Mouse (Mus musculus): ENCODE measurements at regions not wholly inside any gene's neighbourhood (a gene's known extent, or its start where the extent isn't known, plus 50 kb on each side); places are given as distances from the start of the nearest gene placed in this dataset.

DNA sequence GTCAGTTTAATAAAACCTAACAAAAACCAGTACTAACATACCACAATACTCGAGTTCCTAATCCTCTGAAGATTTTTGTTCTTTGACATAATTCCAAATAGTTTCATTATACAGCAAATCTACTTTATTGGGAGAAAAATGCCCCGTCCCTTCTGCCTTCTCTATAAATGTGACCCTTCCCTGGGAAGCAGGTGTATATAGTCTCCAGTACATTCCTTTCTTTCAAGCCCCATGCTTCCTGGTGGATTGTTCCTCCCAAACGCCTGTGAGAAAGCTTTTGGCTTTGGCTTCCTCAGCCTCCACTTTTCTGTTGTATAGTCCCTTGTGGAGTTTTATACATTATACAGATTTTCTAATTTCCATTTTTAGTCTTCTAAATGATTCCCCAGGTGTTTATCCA lies 1001.8 kb upstream of the Tenm3 start:
- no peak for DNase-seq

DNA sequence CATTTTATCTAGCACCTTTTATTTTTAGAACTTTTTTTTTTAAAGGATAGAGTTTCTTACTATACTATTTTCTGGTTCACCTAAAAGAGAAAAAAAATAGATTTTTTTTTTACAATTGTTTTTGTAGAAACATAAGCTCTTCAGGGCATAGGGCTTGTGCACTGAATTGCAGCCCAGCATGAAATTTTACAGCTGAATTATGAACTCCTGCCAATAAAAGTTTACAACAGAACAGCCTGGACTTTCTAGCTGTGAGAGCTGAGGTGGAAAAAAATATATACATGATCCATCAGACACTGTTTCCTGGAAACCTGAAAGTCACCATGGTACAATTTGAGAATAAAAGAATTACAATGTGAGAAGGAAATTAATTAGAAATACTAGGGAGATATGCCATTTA lies 988.2 kb upstream of the Tenm3 start:
- no peak for DNase-seq

DNA sequence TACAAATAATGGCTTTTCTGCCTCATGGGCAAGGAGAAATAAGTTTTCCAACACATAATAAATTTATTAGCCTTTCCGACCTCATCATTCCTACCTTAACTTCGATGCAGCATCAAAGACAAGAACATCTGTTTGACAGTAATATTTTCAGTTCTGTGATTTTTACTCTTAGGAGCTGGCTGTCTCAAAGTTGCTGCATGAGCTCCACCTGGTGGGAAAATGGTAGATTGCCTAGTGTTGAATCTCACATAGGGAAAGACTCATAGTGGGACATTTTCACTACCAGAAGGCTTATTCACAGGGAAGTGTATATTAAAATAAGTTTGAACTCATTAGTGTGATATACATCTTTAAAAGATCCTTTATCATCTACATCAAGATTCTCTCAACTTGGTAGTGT lies 985.6 kb upstream of the Tenm3 start:
- DNase-seq: no peak

DNA sequence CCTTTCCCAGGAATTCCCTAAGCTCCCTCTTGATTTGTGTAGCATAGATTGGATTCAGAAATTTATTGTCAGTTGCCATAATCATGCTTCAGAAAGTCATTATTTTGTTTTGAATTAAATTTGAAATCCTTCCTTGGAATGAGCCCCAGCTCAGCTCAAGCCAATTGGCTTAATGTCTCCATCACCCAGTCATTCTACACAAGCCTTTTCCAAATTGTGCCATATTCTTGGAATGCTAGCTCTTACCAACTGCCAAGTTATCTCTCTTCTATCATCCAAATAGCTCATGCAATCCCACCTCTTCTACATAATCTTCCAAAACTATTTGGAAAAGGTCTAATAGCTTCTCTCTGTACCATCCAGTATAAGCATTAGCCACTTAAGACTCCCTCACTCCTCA lies 982.5 kb upstream of the Tenm3 start:
- DNase-seq: no peak

DNA sequence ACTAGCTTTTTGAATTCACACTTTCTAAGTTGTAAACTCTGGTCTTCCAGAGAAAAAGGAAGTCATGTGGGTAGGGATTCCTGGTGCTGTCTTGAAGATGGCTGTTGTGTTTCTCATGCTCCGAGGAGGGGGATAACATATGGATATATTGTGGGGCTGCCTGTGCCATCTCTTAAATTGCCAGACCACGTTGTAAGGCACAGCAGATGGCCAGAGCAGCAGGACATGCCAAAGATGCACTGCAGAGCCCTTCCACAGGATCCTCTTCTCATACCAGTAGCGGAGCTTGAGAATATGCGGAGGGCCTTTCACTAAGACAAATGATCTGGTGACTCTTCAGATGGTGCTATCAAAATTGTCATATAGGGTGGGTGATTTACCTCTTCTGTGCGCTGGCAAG lies 981.2 kb upstream of the Tenm3 start:
- no peak for DNase-seq

DNA sequence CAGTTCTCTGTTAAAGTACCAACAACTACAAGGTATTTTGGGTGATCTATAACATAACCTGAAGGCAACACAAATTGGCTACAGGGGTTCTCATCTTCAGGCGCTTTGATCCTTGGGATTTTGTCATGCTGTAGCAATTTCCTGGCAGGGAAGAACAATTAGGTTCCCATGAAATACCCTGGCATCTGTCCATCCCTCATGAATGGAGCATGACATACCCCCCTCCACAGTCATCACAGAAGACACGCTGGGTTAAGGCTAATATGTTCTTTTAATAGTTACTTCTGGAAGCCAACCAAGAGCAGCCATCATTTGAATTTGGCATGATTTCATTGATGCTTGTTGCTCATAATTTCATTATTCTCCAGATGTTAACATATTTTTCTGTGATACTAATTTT lies 979.0 kb upstream of the Tenm3 start:
- DNase-seq: no peak

DNA sequence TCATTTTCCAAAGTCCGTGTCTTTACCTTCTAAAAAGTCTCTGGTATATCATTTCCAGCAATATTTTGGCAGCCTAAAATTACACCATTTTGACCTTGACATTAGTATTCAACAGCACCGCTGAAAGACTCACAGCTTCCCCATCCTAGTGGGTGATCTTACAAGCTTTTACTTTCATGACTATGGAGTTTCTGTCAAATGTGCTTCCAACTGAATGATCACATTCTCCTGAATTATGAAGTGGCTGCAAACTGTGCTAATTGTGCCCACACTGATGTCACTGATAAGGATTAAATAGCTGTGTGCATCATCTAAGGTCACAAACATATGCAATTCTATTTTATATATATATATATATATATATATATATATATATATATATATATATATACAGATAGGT lies 955.5 kb upstream of the Tenm3 start:
- no peak for DNase-seq

DNA sequence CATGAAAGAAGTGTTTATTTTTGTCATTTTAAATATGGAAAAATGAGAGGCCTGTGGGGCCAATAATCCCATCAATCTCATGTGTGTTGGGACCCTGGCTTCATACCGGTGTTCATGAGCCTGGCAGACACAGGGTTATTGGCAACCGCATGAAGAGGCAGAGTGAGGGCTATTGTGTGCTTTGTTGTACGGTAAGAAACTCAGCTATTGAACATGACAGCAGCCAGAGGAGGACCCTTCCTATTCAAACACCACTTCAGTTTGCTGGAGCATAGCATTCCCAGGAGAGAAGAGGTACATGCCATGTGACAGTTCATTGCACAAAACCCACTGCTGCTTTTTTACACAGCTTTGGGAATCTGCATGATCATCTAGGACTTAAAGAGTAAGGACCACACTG lies 953.0 kb upstream of the Tenm3 start:
- DNase-seq: no peak

DNA sequence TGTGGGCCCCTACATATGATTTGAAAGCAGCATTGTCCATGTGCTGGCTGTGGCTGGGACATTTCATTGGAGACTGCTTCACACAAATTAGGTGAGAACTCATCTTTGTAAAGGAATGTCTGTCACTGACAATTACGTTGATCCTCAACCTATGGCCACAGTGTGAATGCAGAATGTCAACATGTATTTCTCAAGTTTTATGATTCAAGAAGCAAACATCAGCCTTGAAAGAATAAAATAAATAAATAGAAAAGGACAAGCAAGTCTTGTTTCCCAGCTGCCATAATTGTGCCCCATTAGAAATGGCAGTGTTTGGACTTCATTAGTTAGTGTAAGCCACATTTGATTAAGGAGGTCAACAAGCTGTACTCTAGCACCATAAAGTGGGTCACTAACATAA lies 950.7 kb upstream of the Tenm3 start:
- no peak for DNase-seq

DNA sequence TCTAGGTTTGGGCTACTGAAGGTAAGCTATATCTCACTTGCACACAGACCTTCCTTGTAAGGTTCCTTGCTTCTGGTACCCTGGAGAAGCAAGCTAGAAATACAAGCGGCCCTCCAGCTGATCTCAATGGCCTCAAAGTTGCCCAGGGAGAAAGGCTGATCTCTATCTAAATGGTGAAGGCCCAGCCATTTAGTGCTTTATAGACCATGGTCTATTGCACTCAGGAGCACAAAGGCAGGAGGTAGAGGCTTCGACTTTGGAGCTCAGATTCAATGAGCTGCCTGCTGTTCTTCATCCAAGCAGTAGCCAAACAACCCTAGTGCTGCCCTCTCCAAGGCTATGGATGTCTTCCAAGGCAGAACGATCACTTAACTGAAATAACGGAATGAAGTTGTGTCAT lies 926.1 kb upstream of the Tenm3 start:
- DNase-seq: no peak

DNA sequence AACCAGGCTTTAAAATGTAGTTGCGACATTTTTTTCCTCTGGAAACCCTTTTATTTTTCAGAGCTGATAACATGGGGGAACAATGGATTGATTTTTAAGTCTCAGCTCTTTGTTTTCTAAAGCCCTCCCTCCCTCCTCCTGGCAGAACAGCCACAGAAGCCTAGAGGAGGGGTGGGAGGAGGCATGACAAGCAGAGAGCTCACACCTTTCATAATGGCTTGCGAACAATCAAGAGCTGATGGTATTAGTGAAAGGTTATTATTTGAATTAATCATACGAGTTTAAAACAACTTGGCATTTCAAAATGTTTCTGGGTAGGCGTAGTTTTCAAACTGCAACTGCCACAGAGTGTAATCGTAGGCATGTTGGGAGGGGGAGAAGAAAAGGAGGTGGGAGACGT lies 894.3 kb upstream of the Tenm3 start:
- DNase-seq: no peak

DNA sequence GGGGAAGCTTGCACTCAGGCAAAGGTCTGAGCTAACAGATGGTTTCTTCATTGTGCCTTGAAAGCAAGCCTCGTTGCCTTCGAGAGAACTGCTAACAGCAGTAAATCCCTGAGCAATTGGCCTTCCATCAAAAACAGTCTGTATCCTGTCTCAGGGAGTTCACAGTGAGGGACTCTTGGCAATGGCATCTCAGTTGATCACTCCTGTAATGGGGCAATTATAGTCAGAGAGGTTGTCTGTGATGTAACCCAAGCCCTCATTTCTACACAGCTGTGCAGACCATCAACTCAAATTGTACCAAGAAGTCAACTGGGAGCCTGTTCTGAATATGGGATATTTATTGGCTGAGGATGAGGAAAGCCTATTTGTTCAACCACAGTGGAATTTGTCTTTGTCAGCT lies 885.4 kb upstream of the Tenm3 start:
- DNase-seq: no peak

DNA sequence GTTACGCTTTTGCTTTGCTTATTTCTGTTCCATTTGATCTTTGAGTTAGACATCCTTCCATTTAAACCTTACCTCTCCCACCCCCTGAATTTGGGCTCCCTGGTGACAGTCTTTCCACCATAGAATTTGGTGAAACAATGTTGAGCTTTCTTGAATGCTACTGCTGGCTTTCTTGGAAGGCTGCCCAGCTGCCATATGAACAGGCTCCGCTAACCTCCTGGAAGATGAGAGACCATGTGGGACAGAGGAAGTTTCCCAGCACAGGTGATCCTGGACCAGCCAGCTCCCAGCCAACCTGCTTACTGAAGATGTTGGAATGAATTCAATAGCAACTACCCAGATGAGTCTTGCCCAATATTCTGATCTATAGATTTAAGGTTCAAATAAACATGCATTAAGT lies 868.6 kb upstream of the Tenm3 start:
- peak; percentile 4 for DNase-seq

DNA sequence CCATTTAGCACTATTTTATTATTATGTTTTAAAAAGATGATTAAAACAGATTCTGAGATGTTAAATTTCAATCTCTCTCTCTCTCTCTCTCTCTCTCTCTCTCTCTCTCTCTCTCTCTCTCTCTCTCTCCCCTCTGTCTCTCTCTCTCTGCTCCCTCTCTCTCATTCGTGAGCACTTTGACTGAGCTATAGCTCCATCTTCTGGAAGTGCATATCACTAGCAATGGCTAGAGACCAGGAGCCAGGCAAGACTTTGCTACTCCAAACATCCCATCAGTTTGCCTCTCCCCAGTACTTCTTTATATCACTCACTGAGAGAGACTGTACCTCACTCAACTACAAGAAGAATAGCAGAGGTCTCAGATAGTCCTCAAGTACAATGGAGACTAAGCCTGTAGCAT lies 865.0 kb upstream of the Tenm3 start:
- DNase-seq: no peak

DNA sequence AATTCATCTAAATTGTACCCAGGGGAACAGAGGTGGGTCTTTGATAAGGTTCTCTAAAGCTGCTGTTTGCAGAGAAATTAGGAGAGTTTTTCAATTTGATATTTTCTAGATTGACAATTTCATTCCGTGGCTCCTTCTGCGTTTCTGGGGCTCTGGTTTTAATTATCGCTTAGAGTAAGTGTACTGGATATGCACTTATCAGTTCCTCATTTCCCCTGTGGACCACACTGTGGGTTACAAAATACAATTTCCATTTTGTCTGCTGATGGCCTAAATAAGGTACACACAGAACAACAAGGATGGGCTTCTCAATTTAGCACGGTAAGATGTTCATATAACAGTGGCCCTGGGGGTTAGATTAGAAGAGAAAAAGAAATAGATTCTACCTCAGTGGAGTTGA lies 855.3 kb upstream of the Tenm3 start:
- DNase-seq: no peak

DNA sequence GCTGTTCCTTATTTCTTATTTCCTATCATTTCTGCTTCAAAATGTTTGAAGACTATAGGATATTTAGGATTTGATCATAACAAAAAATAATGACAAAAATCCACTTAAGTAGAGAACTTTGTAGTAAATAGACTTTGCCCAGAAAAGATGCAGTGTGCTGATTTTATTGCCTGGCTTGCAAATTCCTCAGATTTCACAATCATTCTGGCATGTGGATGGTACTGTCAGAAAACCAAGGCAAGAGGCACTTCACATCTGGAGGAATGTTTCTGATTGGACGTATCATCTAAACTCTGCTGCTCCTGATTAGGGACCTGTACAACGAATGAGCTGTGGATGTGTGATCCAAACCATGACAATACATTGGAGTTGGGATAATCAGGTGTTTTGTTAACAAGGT lies 853.0 kb upstream of the Tenm3 start:
- no peak for DNase-seq

Measured in cerebellum, adult 11 months (tissue).